Mouse (Mus musculus) cortical plate, adult 2 months (tissue): ENCODE measurements around the gene Olfr965. TPM values are rescaled to one million over a fixed set of nuclear protein-coding genes. Genes with fewer than 3 reads are reported as not detected.
"Not testable (repeated sequence)": the region's sequence is repeated elsewhere in the genome, so short reads cannot be mapped to it uniquely, and the experiment has no call there.

Source experiments
- H3K27ac ChIP-seq: fragments of 200-500 bp; 2 replicates; pipeline ENCODE4 v1.5.1; 2012; ENCODE audit warnings: low read length, control low read depth, inconsistent platforms; ENCODE audit not compliant: insufficient read depth
- H3K4me1 ChIP-seq: fragments of 200-500 bp; 2 replicates; pipeline ENCODE4 v1.6.1; 2011; ENCODE audit warnings: low read length; ENCODE audit not compliant: control insufficient read depth, insufficient read depth
- H3K4me3 ChIP-seq: fragments of 200-500 bp; 2 replicates; pipeline ENCODE4 v1.5.1; 2011; ENCODE audit warnings: mild to moderate bottlenecking, low read length, control low read depth; ENCODE audit not compliant: insufficient read depth
- CTCF ChIP-seq: fragments of 200-500 bp; IDR thresholded peaks from 2 replicates; pipeline ENCODE4 v1.5.1; 2011; ENCODE audit warnings: mild to moderate bottlenecking, control low read depth, low read length; ENCODE audit not compliant: insufficient read depth; ENCODE audit errors: extremely low read depth
- POLR2A ChIP-seq: fragments of 200-500 bp; IDR thresholded peaks from 2 replicates; pipeline ENCODE4 v1.6.1; 2011; ENCODE audit warnings: mild to moderate bottlenecking, low read length, control low read depth; ENCODE audit not compliant: insufficient read depth; ENCODE audit errors: extremely low read depth
- polyA plus RNA-seq: library from polyadenylated mRNA; depleted of rRNA; stranded (reverse); fragments of >200 nt; gene quantifications from 2 replicates; pipeline ENCODE4 v1.2.3, GENCODE M21; 2012; rRNA removed

Olfr965 gene
- not detected in 2 replicates for polyA plus RNA-seq

DNA sequence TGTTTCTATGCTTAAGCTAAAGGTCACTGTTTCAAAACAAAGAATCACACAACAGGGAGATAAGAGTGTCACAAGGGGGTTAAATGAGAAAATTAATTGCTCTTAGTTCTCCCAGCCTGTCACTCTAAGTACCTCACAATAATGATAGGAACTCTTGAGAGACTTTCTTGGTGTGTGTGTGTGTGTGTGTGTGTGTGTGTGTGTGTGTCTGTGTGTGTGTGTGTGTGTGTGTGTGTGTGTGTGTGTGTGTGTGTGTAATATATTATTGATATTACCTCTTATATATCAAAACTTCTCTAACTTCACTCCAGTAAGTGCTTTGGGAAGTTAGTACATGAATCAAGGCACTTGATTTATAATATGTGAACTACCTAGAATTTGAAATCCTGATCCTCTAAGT, at the start of gene Olfr965:
Gene Olfr965, plus strand, starts transcription at position 301 of the 400 bp plus-strand sequence.
- H3K4me3 ChIP-seq = no peak within 1 kb of the TSS
- no peaks in the 10 kb centered on the region for H3K4me1 ChIP-seq
- no peak for TF ChIP-seq POLR2A
- no peak for TF ChIP-seq CTCF
- H3K27ac ChIP-seq = no peak within 1 kb of the TSS

DNA sequence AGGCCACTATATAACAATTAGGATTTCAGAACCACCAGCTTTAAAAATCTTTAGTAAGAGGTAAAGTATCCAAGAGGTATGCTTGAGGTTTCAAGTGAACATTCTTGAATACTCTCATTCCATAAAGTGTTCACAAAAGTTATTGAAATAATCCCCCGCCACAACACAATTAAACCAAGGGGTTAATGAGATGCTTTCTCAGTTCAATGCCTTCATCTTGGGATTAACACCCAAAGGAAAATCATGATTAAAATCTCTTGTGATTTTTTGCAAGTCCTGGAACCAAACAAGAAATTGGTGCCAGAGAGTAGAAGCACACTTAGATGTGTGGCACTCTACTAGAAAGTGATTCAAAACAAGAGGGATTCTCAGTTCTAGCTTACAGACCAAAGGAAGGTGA, 44.2 kb upstream of the Olfr965 start, which contains the start of gene Olfr963:
Gene Olfr963, plus strand, starts transcription at position 301 of the 400 bp plus-strand sequence.
- Histone ChIP-seq H3K4me3 (no peak within 1 kb of the TSS), H3K27ac (no peak within 1 kb of the TSS), H3K4me1 (no peaks in the 10 kb centered on the region)
- TF ChIP-seq CTCF = no peak

DNA sequence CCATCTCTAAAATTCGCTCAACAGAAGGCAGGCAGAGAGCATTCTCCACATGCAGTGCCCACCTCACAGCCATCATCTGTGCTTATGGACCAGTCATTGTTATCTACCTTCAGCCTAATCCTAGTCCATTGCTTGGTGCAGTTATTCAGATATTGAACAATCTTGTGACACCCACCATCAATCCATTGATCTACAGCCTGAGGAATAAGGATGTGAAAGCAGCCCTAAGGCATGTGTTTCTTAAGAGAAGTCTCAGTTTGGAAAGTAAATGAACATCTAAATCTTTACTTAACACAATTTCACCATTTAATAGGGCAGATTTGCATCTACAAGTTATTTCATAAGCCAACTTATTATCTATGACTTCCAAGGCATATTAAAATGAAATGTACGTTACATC, 41.4 kb upstream of the Olfr965 start:
- TF ChIP-seq CTCF = no peak
- no peaks in the 10 kb centered on the region for H3K4me1 ChIP-seq
- no peak overlapping the region for H3K4me3 ChIP-seq
- no peak overlapping the region for H3K27ac ChIP-seq

DNA sequence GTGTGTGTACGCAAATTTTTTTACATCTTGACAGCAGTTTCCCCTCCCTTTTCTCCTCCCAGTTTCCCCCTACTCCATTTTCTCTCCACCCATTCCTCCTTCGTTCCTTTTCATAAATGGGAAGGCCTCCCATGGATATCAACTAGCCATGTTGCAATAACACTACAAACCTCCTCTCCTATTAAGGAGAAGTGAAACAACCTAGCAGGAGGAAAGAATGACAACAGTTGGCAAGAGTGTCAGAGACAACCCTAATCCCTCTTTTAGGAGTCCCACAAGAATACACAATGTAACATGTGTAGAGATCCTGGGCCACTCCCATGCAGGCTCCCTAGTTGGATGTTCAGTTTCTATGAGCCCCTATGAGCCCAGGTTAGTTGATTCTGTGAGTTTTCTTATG, 36.3 kb upstream of the Olfr965 start:
- no peak for TF ChIP-seq POLR2A
- TF ChIP-seq CTCF = no peak
- no peak overlapping the region for H3K27ac ChIP-seq
- no peak overlapping the region for H3K4me3 ChIP-seq
- no peaks in the 10 kb centered on the region for H3K4me1 ChIP-seq

DNA sequence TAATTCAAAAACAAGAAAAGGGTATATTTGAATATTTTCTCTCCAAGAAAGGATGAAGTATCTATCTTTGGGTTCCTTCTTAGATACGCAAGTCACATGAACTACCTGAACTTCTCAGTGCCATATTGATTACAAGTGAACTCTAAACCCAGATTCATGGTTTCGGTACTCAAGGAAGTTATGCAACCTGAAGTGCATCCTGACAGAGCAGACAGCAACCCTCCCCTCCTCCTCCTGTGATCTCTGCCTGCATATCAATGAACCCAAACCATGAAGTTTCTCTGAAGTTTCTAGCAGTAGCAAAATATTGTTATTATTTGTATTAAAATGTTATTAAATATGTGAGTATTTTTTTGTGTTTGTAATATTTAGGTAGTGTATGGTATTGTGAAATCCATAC, 32.6 kb upstream of the Olfr965 start:
- Histone ChIP-seq H3K27ac (no peak overlapping the region), H3K4me1 (no peaks in the 10 kb centered on the region), H3K4me3 (no peak overlapping the region)
- TF ChIP-seq POLR2A (no peak), CTCF (no peak)

DNA sequence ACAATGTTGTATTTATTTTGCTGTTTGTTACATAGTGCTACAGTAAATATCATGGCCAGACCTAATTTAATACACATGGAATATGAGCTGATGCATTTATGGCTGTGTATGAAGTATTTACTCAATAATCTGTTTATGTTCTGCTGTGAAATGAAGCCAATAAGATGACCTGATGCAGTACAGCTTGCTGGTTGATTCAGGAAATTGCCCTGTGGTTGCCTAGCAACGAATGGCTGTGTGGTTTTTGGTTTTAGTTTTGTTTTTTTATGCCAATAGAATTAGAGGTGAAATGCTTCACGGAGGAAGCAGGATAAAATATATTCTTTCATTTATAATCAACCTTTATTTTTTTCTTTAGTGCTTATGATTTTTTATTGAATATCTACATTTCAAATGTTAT, 31.9 kb upstream of the Olfr965 start:
- H3K27ac ChIP-seq = no peak overlapping the region
- no peak for TF ChIP-seq POLR2A
- no peak overlapping the region for H3K4me3 ChIP-seq
- no peaks in the 10 kb centered on the region for H3K4me1 ChIP-seq

DNA sequence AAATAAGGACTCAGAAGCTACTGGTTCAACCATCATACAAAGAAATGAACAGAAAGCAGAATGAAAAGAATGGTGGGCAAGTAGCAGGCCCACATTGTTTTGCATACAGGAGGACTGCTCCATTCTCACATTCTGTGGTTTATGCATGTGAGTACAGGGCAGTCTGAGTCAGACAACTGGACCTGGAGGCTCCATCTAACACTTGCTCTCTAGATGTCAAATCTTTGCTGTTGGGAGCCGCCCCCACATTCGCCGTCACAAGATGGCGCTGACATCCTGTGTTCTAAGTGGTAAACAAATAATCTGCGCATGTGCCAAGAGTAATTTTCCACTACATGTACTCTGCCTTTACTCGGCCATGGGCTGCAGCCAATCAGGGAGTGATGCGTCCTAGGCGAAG, 10.0 kb upstream of the Olfr965 start:
- H3K4me1 ChIP-seq, H3K27ac ChIP-seq, H3K4me3 ChIP-seq: not testable (repeated sequence)

DNA sequence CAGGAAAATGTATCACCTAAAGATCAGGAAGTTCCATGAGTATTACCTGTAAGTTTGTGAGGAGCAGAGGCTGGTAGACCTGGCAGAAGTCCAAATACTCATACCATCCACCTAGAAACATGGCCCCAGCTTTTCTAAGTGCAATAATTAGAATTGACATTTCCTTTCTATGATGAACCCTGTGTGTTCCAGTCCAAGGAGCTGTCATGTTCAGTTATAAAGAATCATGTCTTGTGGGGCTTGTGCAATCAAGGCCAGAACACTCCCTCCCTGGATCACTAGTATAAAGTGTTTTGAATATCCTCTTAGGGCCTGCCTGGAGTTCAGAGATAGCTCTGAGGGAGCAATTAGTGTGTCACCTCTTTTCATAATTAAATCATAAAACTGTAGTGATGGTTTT, 4.1 kb upstream of the Olfr965 start, which contains the start of gene Olfr149:
Gene Olfr149, minus strand, starts transcription at position 101 of the 400 bp plus-strand sequence.
- Histone ChIP-seq H3K27ac (no peak within 1 kb of the TSS), H3K4me3 (no peak within 1 kb of the TSS), H3K4me1 (no peaks in the 10 kb centered on the region)
- TF ChIP-seq CTCF = no peak
- TF ChIP-seq POLR2A = no peak

DNA sequence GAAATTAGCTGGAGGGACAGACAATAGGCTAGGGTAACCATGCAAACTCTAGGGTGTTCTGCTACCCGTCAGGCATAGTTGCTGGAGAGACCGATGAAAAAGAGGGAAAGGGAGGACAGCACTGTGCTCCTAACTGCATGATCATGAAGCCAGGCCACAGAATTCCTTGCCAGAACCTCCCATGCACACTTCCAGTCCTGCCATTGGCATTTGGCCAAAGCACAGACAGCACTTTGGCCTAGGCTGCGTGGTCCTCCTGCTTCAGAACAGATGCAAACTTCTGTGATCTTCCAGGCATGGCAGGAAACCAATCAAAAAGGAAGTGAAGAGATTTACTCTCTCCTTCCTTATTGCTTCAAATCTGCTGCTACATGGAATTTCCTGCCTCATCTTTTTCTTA, 2.2 kb upstream of the Olfr965 start:
- Histone ChIP-seq H3K4me1 (no peaks in the 10 kb centered on the region), H3K4me3 (no peak overlapping the region), H3K27ac (no peak overlapping the region)
- TF ChIP-seq POLR2A (no peak), CTCF (no peak)

DNA sequence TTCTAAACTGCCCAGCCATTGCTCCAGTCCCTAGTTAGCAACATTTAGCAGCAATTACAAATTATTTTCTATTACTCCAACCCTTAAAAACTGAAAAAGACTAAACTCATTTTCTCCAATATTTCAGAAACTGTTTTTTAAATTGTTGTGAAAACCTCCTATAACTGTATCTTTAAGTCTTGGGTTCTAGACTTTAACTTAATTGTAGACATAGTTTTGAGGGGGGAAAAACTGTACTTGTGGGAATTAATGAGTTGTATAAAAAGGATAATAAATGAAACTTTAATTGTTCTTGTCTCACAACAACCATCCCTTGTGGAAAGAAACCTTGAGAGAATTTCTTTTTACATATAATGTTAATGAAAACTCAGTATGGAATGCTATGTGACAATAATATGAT, 19.5 kb downstream of the Olfr965 start, which contains the start of gene Olfr150:
Gene Olfr150, plus strand, starts transcription at position 301 of the 400 bp plus-strand sequence.
- no peak within 1 kb of the TSS for H3K4me3 ChIP-seq
- TF ChIP-seq CTCF (no peak), POLR2A (no peak)

DNA sequence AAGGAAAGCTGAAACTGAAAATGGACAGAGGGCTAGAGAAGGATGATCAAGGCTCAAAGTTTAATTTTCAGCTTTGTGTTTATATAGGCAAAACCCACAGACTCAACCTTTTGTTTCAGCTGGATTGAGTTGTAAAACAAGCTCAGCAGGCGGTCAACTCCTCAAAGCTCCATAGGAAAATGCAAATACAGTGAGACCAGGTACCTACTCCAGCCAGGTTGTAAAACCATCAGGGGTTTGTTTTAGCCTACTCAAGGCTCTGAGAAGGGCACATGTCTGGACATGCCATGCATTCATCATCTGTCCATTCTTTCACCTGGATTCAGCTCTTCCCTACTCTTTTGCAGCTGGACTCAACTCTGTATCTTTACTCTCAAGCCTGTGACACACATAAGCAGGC, 29.6 kb downstream of the Olfr965 start:
- no peaks in the 10 kb centered on the region for H3K4me1 ChIP-seq
- H3K27ac ChIP-seq = no peak overlapping the region
- H3K4me3 ChIP-seq = no peak overlapping the region
- TF ChIP-seq CTCF (no peak), POLR2A (no peak)

More for the DNA sequence above, 19.5 kb downstream of the Olfr965 start, which contains the start of gene Olfr150:
- no peaks in the 10 kb centered on the region for H3K4me1 ChIP-seq
- no peak within 1 kb of the TSS for H3K27ac ChIP-seq
